Mouse (Mus musculus) gastrocnemius, adult 2 months (tissue): ENCODE results near the gene Uqcr11. TPM values are rescaled to one million over a fixed set of nuclear protein-coding genes. Genes with fewer than 3 reads are reported as not detected.

Source experiments
- DNase-seq: peaks from one replicate; pipeline ENCODE4 v3.0.0; 2022
- H3K27ac ChIP-seq: fragments of 200-600 bp; 2 replicates; pipeline ENCODE4 v1.8.1; 2022; ENCODE audit warnings: mild to moderate bottlenecking
- H3K4me3 ChIP-seq: fragments of 200-600 bp; 2 replicates; pipeline ENCODE4 v1.8.1; 2022; ENCODE audit warnings: mild to moderate bottlenecking, moderate library complexity
- CTCF ChIP-seq: fragments of 200-600 bp; IDR thresholded peaks from 2 replicates; pipeline ENCODE4 v1.8.1; 2022; ENCODE audit warnings: antibody characterized with exemption, mild to moderate bottlenecking, moderate library complexity
- intact Hi-C: fragments of 180-260 bp; cut with DNase I; formaldehyde crosslinking; loops from one replicate; pipeline ENCODE4 v1.15.1; 2025
- total RNA-seq, 2 experiments: library from RNA; stranded (reverse); gene quantifications; 2 replicates each; pipeline ENCODE4 v1.2.3; 2021

Gene Uqcr11
- total RNA-seq, 2 experiments from 2014 or later = 776 to 1,068 TPM

- intact Hi-C loops = no loop called here
- TF ChIP-seq CTCF = no peak
- no peak for DNase-seq
- H3K4me3 ChIP-seq = no peak overlapping the region
- no peak overlapping the region for H3K27ac ChIP-seq
Measured at GRCm38 (mm10) chr10:80389185-80389708, 17.4 kb downstream of the Uqcr11 start.

- Histone ChIP-seq H3K27ac (peak overlapping the region; percentile 10; the same call in 1 of the 2 replicates), H3K4me3 (no peak overlapping the region)
- intact Hi-C loops = no loop called here
- no peak for TF ChIP-seq CTCF
- DNase-seq = no peak
Measured at GRCm38 (mm10) chr10:80388731-80389130, 17.9 kb downstream of the Uqcr11 start.

GRCm38 (mm10) chr10:80387522-80387959 lies 19.1 kb downstream of the Uqcr11 start, which contains the start of gene Mex3d:
Mex3d (minus strand) TSS chr10:80387659.
- peak; percentile 94 for DNase-seq
- intact Hi-C loops = no loop called here
- peak within 1 kb of the TSS; percentile 93 for H3K27ac ChIP-seq
- peak within 1 kb of the TSS; percentile 92 for H3K4me3 ChIP-seq
- TF ChIP-seq CTCF = no peak

- H3K27ac ChIP-seq = peak overlapping the region; percentile 55
- intact Hi-C loops = no loop called here
- no peak for TF ChIP-seq CTCF
- H3K4me3 ChIP-seq = peak overlapping the region; percentile 92
- peak; percentile 63 for DNase-seq
Measured at GRCm38 (mm10) chr10:80386735-80387471, 19.7 kb downstream of the Uqcr11 start.

- intact Hi-C loops = no loop called here
- TF ChIP-seq CTCF = no peak
- peak overlapping the region; percentile 55 for H3K27ac ChIP-seq
- no peak for DNase-seq
- peak overlapping the region; percentile 92 for H3K4me3 ChIP-seq
Measured at GRCm38 (mm10) chr10:80385811-80386734, 20.6 kb downstream of the Uqcr11 start.

GRCm38 (mm10) chr10:80385310-80385709 lies 21.3 kb downstream of the Uqcr11 start:
- Histone ChIP-seq H3K27ac (no peak overlapping the region), H3K4me3 (peak overlapping the region; percentile 92)
- TF ChIP-seq CTCF = no peak
- DNase-seq = no peak
- intact Hi-C loops = no loop called here

- Histone ChIP-seq H3K27ac (no peak overlapping the region), H3K4me3 (no peak overlapping the region)
- intact Hi-C loops = no loop called here
- no peak for DNase-seq
- no peak for TF ChIP-seq CTCF
Measured at GRCm38 (mm10) chr10:80384709-80385108, 21.9 kb downstream of the Uqcr11 start.

GRCm38 (mm10) chr10:80384115-80384639 lies 22.5 kb downstream of the Uqcr11 start:
- no peak for TF ChIP-seq CTCF
- H3K27ac ChIP-seq = no peak overlapping the region
- intact Hi-C loops = no loop called here
- no peak for DNase-seq
- H3K4me3 ChIP-seq = no peak overlapping the region

GRCm38 (mm10) chr10:80383431-80383830 lies 23.2 kb downstream of the Uqcr11 start:
- DNase-seq = no peak
- Histone ChIP-seq H3K27ac (no peak overlapping the region), H3K4me3 (no peak overlapping the region)
- peak; percentile 37; the same call in 1 of the 2 replicates for TF ChIP-seq CTCF
- intact Hi-C loops = no loop called here

- no peak for DNase-seq
Measured at GRCm38 (mm10) chr10:80382641-80383365, 23.8 kb downstream of the Uqcr11 start.

GRCm38 (mm10) chr10:80377716-80378115 lies 28.9 kb downstream of the Uqcr11 start:
- no peak for DNase-seq
- Histone ChIP-seq H3K4me3 (no peak overlapping the region), H3K27ac (no peak overlapping the region)
- peak; percentile 71 for TF ChIP-seq CTCF
- intact Hi-C loops = loop anchor here (5.0 to 10.0 kb wide), 2 partner anchors 35 to 127 kb away; no protein-coding TSS in a partner anchor

More at GRCm38 (mm10) chr10:80382641-80383365, 23.8 kb downstream of the Uqcr11 start:
- intact Hi-C loops = no loop called here
- no peak overlapping the region for H3K4me3 ChIP-seq
- no peak overlapping the region for H3K27ac ChIP-seq
- TF ChIP-seq CTCF = no peak

GRCm38 (mm10) chr10:80376160-80376559 lies 30.5 kb downstream of the Uqcr11 start:
- intact Hi-C loops = loop anchor here (5.0 to 10.0 kb wide), 2 partner anchors 34 to 129 kb away; no protein-coding TSS in a partner anchor
- H3K27ac ChIP-seq = no peak overlapping the region
- DNase-seq = peak; percentile 94
- H3K4me3 ChIP-seq = no peak overlapping the region
- peak; percentile 95 for TF ChIP-seq CTCF
